Mouse (Mus musculus) lung, postnatal 0 days (tissue): ENCODE measurements around the gene Trappc2l.

Source experiments
- CTCF ChIP-seq: IDR thresholded peaks from 2 replicates; pipeline ENCODE4 v1.5.1; 2016; ENCODE audit warnings: antibody characterized with exemption, mild to moderate bottlenecking
- EP300 ChIP-seq: IDR thresholded peaks from 2 replicates; pipeline ENCODE4 v1.6.1; 2016; ENCODE audit warnings: antibody characterized with exemption, mild to moderate bottlenecking, control low read depth

GRCm38 (mm10) chr8:122646337-122646736 lies 34.9 kb downstream of the Trappc2l start:
- TF ChIP-seq CTCF: no peak
- no peak for TF ChIP-seq EP300
